Mouse (Mus musculus) lung, postnatal 25 days (tissue): ENCODE results near the gene Phtf2.

Source experiments
- DNase-seq: peaks from one replicate; pipeline ENCODE4 v3.0.0; 2022; ENCODE audit warnings: low spot score

Gene Phtf2

GRCm38 (mm10) chr5:20881915-20882800 is at the start of gene Phtf2, which contains the start of gene Tmem60:
TSS of gene Phtf2 (minus strand) at chr5:20882124.
TSS of gene Tmem60 (plus strand) at chr5:20882191.
- DNase-seq = peak; percentile 99

DNA sequence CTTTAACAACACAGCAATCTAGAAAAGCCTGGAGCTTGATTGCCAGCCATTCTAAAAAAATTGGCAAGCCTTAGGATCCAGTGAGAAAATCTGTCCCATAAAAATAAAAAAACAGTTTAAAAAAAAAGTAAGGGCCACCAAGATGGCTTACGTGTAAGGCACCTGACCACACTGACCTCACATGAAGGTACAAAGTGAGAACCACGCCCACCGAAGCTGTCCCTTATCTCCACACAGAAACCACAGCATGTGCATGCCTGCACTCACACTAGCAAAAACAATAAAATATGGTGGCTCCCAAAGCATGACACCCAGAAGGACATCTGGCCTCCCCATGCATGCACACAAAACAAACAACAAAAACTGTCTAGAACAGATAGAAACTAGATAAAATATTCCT is 49.4 kb upstream of the Phtf2 start:
- DNase-seq = no peak

GRCm38 (mm10) chr5:20930430-20930829 is 48.5 kb upstream of the Phtf2 start:
- DNase-seq = no peak

GRCm38 (mm10) chr5:20929669-20930151 is 47.8 kb upstream of the Phtf2 start:
- DNase-seq = peak; percentile 10

DNA sequence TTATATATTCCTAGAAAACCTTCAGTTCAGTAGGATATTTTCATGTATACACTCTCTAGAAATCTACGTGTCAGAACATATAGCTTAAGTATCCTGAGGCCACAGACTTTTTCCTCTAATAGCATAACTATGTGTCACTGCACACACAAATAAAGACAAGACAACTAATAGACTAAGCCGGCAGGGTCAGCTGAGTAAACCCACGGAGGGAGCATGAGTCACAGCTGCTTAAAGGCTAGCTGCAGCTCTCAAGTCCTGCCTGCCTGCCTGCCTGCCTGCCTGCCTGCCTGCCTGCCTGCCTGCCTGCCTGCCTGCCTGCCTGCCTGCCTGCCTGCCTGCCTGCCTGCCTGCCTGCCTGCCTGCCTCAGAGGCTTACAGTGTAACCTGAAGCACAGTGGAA is 43.5 kb upstream of the Phtf2 start:
- no peak for DNase-seq

DNA sequence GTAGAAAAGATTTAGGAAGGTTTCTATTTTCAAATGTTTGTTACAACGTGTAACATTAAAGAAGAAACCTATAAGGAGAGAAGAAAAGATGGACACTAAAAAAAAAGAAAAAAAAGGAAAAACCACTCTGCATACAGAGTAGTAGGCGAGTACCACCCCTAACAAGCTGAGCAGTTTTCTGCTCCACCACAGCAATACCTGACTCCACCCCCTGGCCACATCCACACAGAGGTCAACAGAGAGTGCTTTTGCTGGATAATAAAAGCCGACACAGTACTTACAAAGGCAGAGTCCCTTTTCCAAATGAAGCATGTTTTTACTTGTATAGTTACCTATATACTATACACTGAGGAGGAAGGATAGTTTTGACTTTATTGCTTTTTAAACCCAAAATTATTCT is 42.7 kb upstream of the Phtf2 start:
- DNase-seq = no peak

DNA sequence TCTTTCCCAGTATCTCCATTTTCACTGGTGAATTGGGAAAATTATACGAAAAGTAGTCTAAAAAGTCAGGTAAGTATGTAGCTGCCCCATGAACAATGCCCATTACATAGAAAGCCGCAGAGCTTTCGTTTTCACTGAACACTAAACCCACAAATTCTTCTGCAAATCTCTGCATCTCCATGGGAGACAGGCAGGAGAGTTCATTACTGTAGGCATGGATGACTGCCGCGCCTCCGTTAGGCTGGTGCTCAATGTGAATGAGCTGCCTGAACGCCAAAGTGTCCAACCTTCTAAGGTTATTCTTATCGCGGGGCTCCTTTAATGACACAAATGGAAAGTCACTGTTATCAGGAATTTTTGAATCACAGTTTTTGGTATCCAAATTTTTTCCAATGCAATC is 37.6 kb upstream of the Phtf2 start:
- no peak for DNase-seq

- DNase-seq = no peak
Measured at GRCm38 (mm10) chr5:20918967-20919366, 37.0 kb upstream of the Phtf2 start.

DNA sequence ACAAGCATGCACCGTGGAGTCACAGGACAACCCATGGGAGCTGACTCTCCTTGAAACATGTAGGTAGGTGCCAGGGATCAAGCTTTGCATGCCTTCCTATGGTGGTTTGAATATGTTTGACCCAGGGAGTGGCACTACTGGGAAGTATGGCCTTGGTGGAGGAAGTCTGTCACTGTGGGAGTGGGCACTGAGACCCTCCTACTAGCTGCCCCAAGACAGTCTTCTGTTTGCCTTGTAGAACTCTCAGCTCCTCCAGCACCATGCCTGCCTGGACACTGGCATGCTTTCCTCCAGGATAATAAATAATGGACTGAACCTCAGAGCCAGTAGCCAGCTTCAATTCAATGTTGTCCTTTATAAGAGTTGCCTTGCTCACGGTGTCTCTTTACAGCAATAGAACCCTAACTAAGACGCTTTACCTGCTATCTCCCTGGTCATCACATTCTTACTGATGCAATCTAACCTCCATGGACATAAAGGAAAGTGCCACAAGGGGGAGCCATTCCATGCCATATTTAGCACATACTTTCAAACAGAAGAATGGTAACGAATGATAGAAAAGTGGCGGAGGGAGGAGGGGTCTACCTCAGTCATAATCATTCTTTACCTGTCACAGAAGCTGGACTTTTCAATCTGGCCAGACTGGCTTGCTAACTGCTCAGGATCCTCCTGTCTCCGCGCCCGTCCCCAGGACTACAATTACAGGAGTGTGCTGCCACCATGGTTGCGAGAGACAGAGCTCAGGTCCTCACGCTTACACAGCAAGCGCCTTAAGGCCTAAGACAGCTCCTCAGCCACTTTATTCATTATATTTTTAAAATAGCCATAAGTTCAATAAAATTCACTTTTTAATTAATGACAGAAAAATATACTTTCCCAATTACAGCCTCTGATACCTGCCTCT is 31.7 kb upstream of the Phtf2 start:
- peak; percentile 73 for DNase-seq

DNA sequence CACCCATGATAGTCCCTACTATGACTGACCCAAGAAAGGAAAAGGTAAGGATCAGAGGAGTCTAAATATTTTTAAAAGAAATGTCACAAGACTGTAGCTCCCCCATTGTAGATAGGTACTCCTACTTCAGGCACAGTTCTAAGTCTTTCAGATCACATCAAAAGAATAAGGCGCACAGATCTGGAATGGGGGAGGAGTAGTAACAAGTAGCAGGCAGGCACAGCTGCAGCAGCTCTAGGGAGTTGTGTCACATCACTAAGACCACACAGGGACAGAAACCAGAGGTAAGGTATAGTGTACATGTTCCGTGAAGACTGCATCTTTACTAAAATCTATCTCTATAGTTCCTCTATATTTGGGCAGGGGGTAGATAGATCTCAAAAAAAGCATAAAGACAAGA is 29.8 kb upstream of the Phtf2 start:
- no peak for DNase-seq

DNA sequence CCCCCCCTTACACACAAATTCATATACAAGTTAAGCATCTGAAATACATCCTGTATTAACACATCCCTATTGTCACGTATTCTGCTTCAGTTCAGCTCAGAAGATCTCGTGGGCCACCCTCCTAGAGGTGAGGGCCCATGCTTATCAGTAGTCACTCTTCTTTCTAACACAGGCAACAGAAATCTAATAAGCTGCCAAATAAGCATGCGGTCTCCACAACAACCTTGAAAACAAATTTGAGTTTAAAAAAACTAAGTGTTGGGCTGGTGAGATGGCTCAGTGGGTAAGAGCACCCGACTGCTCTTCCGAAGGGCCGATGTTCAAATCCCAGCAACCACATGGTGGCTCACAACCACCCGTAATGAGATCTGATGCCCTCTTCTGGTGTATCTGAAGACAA is 24.3 kb upstream of the Phtf2 start:
- no peak for DNase-seq

- DNase-seq = no peak
Measured at GRCm38 (mm10) chr5:20905437-20905836, 23.5 kb upstream of the Phtf2 start.

DNA sequence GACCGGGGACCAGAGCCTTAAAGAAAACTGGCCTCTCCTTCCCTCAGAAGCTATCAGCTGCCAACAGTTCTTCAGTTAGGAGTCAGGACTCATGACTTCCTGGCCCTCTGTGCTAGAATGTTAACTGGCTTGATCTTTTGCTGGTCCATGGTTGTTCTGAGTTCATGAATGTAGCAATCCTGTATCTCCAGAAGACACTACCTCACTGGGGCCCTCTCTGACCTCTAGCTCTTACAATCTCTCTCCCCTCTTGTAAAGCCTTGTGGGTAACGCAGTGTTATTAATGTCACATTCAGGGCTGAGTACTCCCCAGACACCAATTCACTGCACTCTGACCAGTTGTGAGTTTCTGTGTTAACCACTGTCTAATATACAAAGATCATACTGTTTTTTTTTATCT is 22.7 kb upstream of the Phtf2 start:
- no peak for DNase-seq

- DNase-seq = no peak
Measured at GRCm38 (mm10) chr5:20897446-20898167, 15.7 kb upstream of the Phtf2 start.

DNA sequence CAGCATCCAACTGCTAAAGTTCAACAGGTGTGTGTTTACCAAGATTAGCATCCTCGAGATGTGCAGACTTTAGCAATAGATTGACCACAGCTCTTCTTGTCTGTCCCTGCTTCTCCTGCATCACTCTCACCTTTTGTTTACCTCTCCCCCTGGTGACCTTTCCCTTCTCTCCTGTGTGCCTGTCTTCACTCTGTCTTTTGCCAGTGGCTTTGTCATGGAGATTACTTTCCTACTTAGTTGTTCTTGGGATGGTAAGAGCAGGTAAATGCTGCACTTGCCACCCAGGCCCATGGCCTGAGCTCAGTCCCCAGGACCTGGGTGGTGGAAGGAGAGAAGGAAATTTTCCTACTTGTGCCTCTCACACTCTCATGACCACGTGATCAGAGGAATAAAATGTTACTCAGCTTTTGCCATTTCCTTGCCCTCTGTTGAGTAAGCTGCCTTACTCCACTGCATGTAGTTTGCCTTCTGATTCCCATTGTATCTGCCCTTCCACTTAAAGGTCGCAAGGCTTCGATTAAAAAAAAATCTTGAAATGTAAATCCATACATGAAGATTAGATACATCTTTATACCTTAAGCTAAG is 2.2 kb upstream of the Phtf2 start:
- no peak for DNase-seq

GRCm38 (mm10) chr5:20880797-20881775 is 838 bp downstream of the Phtf2 start:
- DNase-seq = peak; percentile 31

- DNase-seq = no peak
Measured at GRCm38 (mm10) chr5:20880386-20880785, 1.5 kb downstream of the Phtf2 start.

DNA sequence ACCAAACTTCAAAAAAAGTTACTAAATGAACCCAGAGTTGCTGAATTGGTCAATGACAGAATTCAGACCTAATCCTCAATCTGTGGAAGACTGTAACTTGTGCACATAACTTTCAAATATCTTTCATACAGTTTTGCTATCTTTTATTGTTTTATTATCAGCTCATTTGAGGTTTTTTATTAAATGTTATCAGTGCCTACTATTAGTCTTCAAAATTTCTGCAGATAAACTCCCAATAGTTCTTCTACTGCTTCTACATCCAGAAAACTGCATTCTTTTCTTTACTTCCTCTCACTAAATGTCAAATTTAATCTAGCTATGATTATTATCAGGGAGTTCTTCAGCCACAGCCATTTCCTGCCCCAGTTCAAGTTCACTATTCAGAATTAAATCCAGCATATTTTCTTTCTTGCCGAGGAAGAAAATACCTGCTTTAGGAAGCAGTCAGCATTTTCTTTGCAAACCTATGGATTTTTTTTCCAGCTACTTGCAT is 4.9 kb downstream of the Phtf2 start:
- no peak for DNase-seq

DNA sequence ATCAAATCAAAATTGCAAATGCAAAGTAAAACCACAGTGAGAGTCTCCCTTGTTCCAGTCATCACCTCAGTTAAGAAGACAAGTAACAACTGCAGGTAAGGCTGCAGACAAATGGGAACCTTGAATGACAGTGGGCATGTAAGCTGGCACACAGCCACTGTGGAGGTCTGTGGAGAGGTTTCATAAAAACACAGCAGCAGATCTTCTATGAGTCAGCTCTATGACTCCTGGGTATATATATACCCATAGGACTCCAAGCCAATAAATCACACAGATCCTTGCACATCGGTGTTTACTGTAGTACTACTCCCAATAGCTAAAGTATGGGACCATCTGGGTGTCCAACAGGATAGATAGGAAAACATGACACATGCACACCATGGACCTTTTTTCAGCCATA is 8.8 kb downstream of the Phtf2 start:
- DNase-seq = no peak

DNA sequence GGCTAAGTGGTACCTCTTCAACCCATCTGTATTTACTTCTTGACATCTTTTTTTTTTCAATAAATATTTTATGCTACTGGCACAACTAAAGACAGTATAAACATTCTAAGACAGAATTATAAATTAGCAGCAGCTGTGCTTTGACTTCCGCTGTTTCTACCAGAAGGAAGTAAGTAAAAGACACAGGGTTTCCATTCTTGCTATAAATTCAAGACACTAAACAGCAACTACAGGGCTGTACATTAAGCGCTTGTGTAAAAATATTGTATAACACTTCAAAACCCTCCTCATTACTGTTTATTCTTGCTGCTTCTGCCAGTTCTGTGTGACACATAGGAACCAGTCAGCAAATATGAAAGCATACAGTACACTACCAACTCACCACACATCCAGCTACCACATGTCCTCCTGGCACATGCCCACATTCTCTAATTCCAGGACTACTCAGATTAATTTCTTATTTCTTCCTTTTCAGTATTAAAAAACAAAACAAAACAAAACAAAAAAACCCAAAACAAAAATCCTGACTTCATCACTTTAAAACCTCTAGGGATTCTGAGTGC is 16.6 kb downstream of the Phtf2 start:
- DNase-seq = no peak
